Mouse (Mus musculus): Measurements from ENCODE around the gene Cdc26. TPM values are rescaled to one million over a fixed set of nuclear protein-coding genes. Genes with fewer than 3 reads are reported as not detected.

Cdc26 gene
- total and polyA plus RNA-seq, 3 experiments: 44.1 to 148 (median 128) TPM

- DNase-seq (ENCODE audit: low spot score) (no peak), ATAC-seq (ENCODE audit: extremely low read depth, insufficient number of reproducible peaks, low FRiP score, poor library complexity, severe bottlenecking) (no peak)
- Histone ChIP-seq H3K4me3 (ENCODE audit: low read depth, low read length) (no peak overlapping the region), H3K4me1 (ENCODE audit: insufficient read depth, low read depth, low read length) (peaks cover 86% of the 10 kb centered on the region), H3K36me3 (replicated peaks) (peaks cover 34% of the 10 kb centered on the region), H3K27me3 (ENCODE audit: insufficient read depth, low read length) (no peaks in the 10 kb centered on the region), H3K9me3 (replicated peaks) (no peaks in the 10 kb centered on the region)
- no peak for TF ChIP-seq TAL1 (conservative IDR thresholded peaks at IDR 0.05; ENCODE audit: low read depth, low read length)
- TF ChIP-seq GATA2 (IDR thresholded peaks at IDR 0.05; ENCODE audit: borderline replicate concordance, low read depth, low read length): no peak
- no peak for TF ChIP-seq GATA1 (IDR thresholded peaks at IDR 0.05; ENCODE audit: borderline replicate concordance, low read length)
- no peak for TF ChIP-seq CTCF (IDR thresholded peaks at IDR 0.05; ENCODE audit: low read depth, low read length)
- no peak for TF ChIP-seq POLR2AphosphoS5 (IDR thresholded peaks at IDR 0.05; ENCODE audit: insufficient replicate concordance, low read depth, low read length)
Measured at GRCm38 (mm10) chr4:62369091-62369490, 39.4 kb downstream of the Cdc26 start.

DNA sequence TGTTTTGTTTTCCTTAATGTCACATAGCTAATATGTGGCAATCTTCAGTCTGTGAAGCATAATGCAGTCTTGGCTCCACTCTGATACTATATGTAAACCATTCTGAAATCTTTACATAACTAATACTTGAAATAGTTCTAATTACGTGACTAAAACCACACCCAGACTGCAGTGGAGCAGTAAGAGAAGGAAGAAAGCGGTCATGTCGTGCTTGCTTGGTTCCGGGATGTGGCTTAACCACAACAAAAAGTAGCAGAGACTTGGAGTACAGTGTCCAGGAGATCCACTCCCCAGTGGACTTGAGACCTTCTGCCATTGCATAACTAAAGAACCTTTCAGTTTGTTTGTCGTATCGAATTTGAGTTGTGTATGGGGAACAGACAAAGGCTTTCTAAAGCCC, 40.9 kb downstream of the Cdc26 start:
- Histone ChIP-seq H3K4me3 (ENCODE audit: low read depth, low read length) (no peak overlapping the region), H3K9me3 (replicated peaks) (no peaks in the 10 kb centered on the region), H3K4me1 (ENCODE audit: insufficient read depth, low read depth, low read length) (peaks cover 75% of the 10 kb centered on the region), H3K27me3 (ENCODE audit: insufficient read depth, low read length) (no peaks in the 10 kb centered on the region), H3K36me3 (replicated peaks) (peaks cover 32% of the 10 kb centered on the region)
- TF ChIP-seq GATA1 (IDR thresholded peaks at IDR 0.05; ENCODE audit: borderline replicate concordance, low read length): no peak
- no peak for TF ChIP-seq TAL1 (conservative IDR thresholded peaks at IDR 0.05; ENCODE audit: low read depth, low read length)
- TF ChIP-seq CTCF (IDR thresholded peaks at IDR 0.05; ENCODE audit: low read depth, low read length): no peak
- TF ChIP-seq POLR2AphosphoS5 (IDR thresholded peaks at IDR 0.05; ENCODE audit: insufficient replicate concordance, low read depth, low read length): no peak
- no peak for TF ChIP-seq GATA2 (IDR thresholded peaks at IDR 0.05; ENCODE audit: borderline replicate concordance, low read depth, low read length)
- ATAC-seq (ENCODE audit: extremely low read depth, insufficient number of reproducible peaks, low FRiP score, poor library complexity, severe bottlenecking): no peak
- no peak for DNase-seq (ENCODE audit: low spot score)

DNA sequence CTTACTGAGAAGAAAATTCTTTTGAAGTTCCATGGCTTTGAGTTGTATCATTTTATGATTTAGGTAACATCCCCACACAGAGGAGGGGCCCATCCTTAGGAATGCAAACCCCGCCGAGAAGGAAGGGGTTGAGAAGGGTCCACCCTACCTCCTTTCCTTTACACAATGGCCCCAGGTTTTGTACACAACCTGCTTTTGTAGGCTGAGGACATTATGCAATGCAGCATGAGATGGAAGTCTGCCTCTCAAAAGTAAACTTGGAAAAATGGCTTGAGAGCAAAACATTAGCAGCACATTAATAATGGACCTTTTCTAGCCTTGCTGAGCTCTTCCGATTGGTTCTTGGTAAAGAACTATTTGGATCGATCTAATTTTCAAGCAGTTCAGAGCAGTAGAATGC, 42.2 kb downstream of the Cdc26 start:
- DNase-seq (ENCODE audit: low spot score) (no peak), ATAC-seq (ENCODE audit: extremely low read depth, insufficient number of reproducible peaks, low FRiP score, poor library complexity, severe bottlenecking) (no peak)
- peaks cover 30% of the 10 kb centered on the region for H3K36me3 ChIP-seq (replicated peaks)
- no peaks in the 10 kb centered on the region for H3K9me3 ChIP-seq (replicated peaks)
- H3K27me3 ChIP-seq (ENCODE audit: insufficient read depth, low read length): no peaks in the 10 kb centered on the region
- TF ChIP-seq POLR2AphosphoS5 (IDR thresholded peaks at IDR 0.05; ENCODE audit: insufficient replicate concordance, low read depth, low read length) (no peak), GATA1 (IDR thresholded peaks at IDR 0.05; ENCODE audit: borderline replicate concordance, low read length) (no peak), CTCF (IDR thresholded peaks at IDR 0.05; ENCODE audit: low read depth, low read length) (no peak), GATA2 (IDR thresholded peaks at IDR 0.05; ENCODE audit: borderline replicate concordance, low read depth, low read length) (no peak), TAL1 (conservative IDR thresholded peaks at IDR 0.05; ENCODE audit: low read depth, low read length) (no peak)
- peaks cover 68% of the 10 kb centered on the region for H3K4me1 ChIP-seq (ENCODE audit: insufficient read depth, low read depth, low read length)
- H3K4me3 ChIP-seq (ENCODE audit: low read depth, low read length): no peak overlapping the region

DNA sequence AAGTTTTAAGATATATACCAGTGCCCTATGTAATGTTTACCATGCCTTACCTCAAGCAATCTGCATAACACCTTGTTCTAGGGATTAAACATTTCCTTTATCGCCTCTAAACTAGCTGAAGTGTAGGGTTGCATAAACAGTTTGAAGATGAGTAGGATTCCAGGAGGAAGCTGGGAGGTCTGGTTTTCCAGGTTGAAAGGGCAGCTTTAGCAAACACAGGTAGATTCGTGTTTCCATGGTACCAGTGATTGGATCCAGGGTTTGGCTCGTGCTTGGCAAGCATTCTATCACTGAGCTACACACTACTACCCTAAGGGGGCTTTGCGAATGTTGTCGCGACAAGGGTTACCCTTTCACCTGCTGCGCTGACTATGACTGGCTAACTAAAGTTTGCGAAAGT, 44.1 kb downstream of the Cdc26 start:
- H3K4me3 ChIP-seq (ENCODE audit: low read depth, low read length): no peak overlapping the region
- DNase-seq (ENCODE audit: low spot score) (no peak), ATAC-seq (ENCODE audit: extremely low read depth, insufficient number of reproducible peaks, low FRiP score, poor library complexity, severe bottlenecking) (no peak)
- TF ChIP-seq POLR2AphosphoS5 (IDR thresholded peaks at IDR 0.05; ENCODE audit: insufficient replicate concordance, low read depth, low read length) (no peak), TAL1 (conservative IDR thresholded peaks at IDR 0.05; ENCODE audit: low read depth, low read length) (no peak), GATA1 (IDR thresholded peaks at IDR 0.05; ENCODE audit: borderline replicate concordance, low read length) (no peak), GATA2 (IDR thresholded peaks at IDR 0.05; ENCODE audit: borderline replicate concordance, low read depth, low read length) (no peak), CTCF (IDR thresholded peaks at IDR 0.05; ENCODE audit: low read depth, low read length) (no peak)
- no peaks in the 10 kb centered on the region for H3K9me3 ChIP-seq (replicated peaks)
- peaks cover 22% of the 10 kb centered on the region for H3K36me3 ChIP-seq (replicated peaks)
- no peaks in the 10 kb centered on the region for H3K27me3 ChIP-seq (ENCODE audit: insufficient read depth, low read length)
- peaks cover 53% of the 10 kb centered on the region for H3K4me1 ChIP-seq (ENCODE audit: insufficient read depth, low read depth, low read length)

GRCm38 (mm10) chr4:62362437-62362836, 46.0 kb downstream of the Cdc26 start:
- ATAC-seq (ENCODE audit: extremely low read depth, insufficient number of reproducible peaks, low FRiP score, poor library complexity, severe bottlenecking) (no peak), DNase-seq (ENCODE audit: low spot score) (no peak)
- peaks cover 25% of the 10 kb centered on the region for H3K36me3 ChIP-seq (replicated peaks)
- TF ChIP-seq CTCF (IDR thresholded peaks at IDR 0.05; ENCODE audit: low read depth, low read length) (no peak), POLR2AphosphoS5 (IDR thresholded peaks at IDR 0.05; ENCODE audit: insufficient replicate concordance, low read depth, low read length) (no peak), TAL1 (conservative IDR thresholded peaks at IDR 0.05; ENCODE audit: low read depth, low read length) (no peak), GATA1 (IDR thresholded peaks at IDR 0.05; ENCODE audit: borderline replicate concordance, low read length) (no peak), GATA2 (IDR thresholded peaks at IDR 0.05; ENCODE audit: borderline replicate concordance, low read depth, low read length) (no peak)
- no peaks in the 10 kb centered on the region for H3K27me3 ChIP-seq (ENCODE audit: insufficient read depth, low read length)
- no peak overlapping the region; the same call in 1 of the 2 replicates for H3K4me3 ChIP-seq (ENCODE audit: low read depth, low read length)
- no peaks in the 10 kb centered on the region for H3K9me3 ChIP-seq (replicated peaks)
- H3K4me1 ChIP-seq (ENCODE audit: insufficient read depth, low read depth, low read length): peaks cover 59% of the 10 kb centered on the region

DNA sequence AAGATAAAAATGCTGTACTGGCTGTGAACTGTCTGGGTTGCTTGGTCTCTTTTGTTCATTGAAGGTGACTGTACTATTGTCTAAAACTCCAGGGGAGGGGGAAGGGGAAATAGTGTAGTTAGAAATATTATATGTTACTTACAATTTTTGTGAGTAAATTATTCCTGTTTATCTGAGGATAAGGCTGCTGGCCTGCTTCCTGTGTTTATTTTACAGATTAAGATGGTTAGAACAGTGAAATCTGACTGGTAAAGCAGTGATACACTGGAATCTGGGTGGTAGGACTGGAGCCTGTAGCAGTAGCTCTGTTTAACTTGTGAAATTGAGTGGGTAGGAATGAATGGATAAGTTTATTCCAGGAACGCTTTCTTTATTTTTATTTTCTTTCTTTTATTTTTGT, 46.4 kb downstream of the Cdc26 start:
- Histone ChIP-seq H3K36me3 (replicated peaks) (peaks cover 27% of the 10 kb centered on the region), H3K4me1 (ENCODE audit: insufficient read depth, low read depth, low read length) (peaks cover 60% of the 10 kb centered on the region), H3K27me3 (ENCODE audit: insufficient read depth, low read length) (no peaks in the 10 kb centered on the region), H3K9me3 (replicated peaks) (no peaks in the 10 kb centered on the region), H3K4me3 (ENCODE audit: low read depth, low read length) (peak overlapping the region; percentile 86; the same call in 1 of the 2 replicates)
- ATAC-seq (ENCODE audit: extremely low read depth, insufficient number of reproducible peaks, low FRiP score, poor library complexity, severe bottlenecking) (no peak), DNase-seq (ENCODE audit: low spot score) (no peak)
- TF ChIP-seq TAL1 (conservative IDR thresholded peaks at IDR 0.05; ENCODE audit: low read depth, low read length) (no peak), POLR2AphosphoS5 (IDR thresholded peaks at IDR 0.05; ENCODE audit: insufficient replicate concordance, low read depth, low read length) (no peak), GATA2 (IDR thresholded peaks at IDR 0.05; ENCODE audit: borderline replicate concordance, low read depth, low read length) (no peak), GATA1 (IDR thresholded peaks at IDR 0.05; ENCODE audit: borderline replicate concordance, low read length) (no peak), CTCF (IDR thresholded peaks at IDR 0.05; ENCODE audit: low read depth, low read length) (no peak)
